Mouse (Mus musculus) testis, adult 2 months (tissue): ENCODE data around the gene Slc25a38.

ENCODE experiments used
- CTCF ChIP-seq: fragments of 200-500 bp; IDR thresholded peaks from 2 replicates; pipeline ENCODE4 v1.5.1; 2012; ENCODE audit warnings: low read depth, mild to moderate bottlenecking, inconsistent platforms, low read length, moderate library complexity; ENCODE audit not compliant: control insufficient read depth, insufficient read depth, insufficient replicate concordance
- POLR2A ChIP-seq: fragments of 200-500 bp; IDR thresholded peaks from 2 replicates; pipeline ENCODE4 v1.6.1; 2012; ENCODE audit warnings: low read depth, mild to moderate bottlenecking, inconsistent platforms, low read length, moderate library complexity; ENCODE audit not compliant: control insufficient read depth

GRCm38 (mm10) chr9:120135454-120135853 lies 25.3 kb downstream of the Slc25a38 start:
- TF ChIP-seq CTCF = no peak
- TF ChIP-seq POLR2A = no peak
